Mouse (Mus musculus) spleen, adult 2 months (tissue): ENCODE results near the gene Ptpre.

ENCODE experiments used
- CTCF ChIP-seq: fragments of 200-500 bp; IDR thresholded peaks from 2 replicates; pipeline ENCODE4 v1.5.1; 2011; ENCODE audit warnings: mild to moderate bottlenecking, inconsistent platforms; ENCODE audit not compliant: insufficient read depth, insufficient read length, insufficient replicate concordance; ENCODE audit errors: extremely low read depth
- POLR2A ChIP-seq: fragments of 200-500 bp; IDR thresholded peaks from 2 replicates; pipeline ENCODE4 v1.6.1; 2011; ENCODE audit warnings: low read depth, low read length, inconsistent platforms

DNA sequence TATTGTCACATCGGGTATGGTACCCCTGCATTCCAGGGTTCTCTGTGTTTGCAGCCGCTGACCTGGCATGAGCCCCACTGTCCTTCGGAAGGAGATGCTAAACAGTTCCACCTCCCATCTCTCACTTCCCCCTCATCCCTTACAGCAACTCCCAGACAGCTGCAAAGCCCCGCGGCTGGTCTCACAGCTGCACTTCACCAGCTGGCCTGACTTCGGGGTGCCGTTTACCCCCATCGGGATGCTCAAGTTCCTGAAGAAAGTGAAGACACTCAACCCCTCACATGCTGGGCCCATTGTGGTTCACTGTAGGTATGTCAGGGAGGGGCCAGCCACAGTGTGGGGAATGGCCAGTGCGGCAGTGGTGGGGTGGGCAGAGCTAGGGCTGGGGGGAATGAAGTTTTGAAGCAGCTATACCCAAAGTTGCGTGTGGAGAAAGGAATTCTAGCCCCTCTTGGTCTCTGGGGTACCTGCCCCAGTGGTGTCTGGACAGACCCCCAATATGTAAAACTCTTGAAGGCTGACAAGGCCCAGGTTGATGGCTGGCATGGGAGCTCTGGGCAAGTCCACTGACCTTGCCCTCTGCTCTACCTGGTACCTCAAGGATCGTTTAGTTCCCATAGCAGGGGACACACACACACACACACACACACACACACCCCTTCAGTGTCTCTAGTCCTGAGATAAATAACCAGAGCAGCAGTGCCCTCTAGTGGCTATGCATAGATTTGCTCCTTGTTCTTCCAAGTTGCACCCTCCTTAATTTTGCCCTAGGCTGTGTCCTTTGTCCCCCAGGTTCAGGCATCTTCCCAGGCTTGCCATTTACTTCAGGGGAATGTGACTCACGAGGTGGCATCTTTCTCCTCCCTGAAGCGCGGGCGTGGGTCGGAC is 131.8 kb downstream of the Ptpre start:
- TF ChIP-seq CTCF: peak; percentile 55; the same call in 1 of the 2 replicates
- no peak for TF ChIP-seq POLR2A
